Mouse (Mus musculus): ENCODE measurements at regions not wholly inside any gene's neighbourhood (a gene's known extent, or its start where the extent isn't known, plus 50 kb on each side); places are given as distances from the start of the nearest gene placed in this dataset.
A peak's percentile ranks its signal among the peaks of the same experiment; 100 is the strongest.

GRCm38 (mm10) chr11:57432299-57432698 is 86.1 kb downstream of the Fam114a2 start:
- DNase-seq: no peak

DNA sequence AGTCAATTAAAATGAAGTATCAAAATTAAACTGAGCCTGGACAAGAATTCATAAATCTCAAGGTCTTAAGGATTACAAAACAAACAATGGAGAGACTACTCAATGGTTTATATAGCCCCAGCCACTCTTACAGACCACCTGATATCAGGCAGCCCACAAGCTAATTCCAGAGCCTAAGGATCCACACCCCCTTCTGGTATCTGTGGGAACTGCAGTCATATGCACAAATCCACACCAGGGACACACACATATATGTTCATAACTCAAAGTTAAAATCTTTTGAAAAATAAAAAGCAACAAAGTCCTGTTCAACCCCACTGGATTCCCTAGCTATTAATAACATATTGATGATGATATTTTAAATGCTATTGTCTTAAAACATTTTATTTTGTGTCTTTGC is 86.5 kb downstream of the Fam114a2 start:
- no peak for DNase-seq

GRCm38 (mm10) chr11:57426046-57426805 is 92.2 kb downstream of the Fam114a2 start:
- DNase-seq: peak; percentile 58

DNA sequence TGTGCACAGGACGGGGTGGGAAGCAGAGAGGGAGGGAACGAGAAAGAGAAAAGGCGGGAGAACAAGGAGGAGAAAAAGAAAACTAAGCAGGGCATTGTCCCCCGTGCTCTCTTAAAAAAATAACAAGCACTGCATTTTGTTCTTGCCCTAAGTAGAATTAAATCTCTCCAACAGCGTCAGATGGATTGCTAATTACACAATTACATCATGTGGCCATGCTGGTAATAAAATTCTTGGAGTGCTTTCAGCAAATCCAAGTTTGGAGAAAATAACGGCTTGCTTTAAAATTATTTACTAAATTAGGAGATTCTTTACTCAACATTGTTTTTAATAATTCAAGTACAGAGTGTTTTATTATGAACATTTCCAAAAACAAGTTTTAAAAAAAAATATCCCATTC is 99.0 kb downstream of the Fam114a2 start:
- DNase-seq: no peak

- no peak for DNase-seq
Observed at GRCm38 (mm10) chr11:57416011-57416410, 102.4 kb downstream of the Fam114a2 start.

DNA sequence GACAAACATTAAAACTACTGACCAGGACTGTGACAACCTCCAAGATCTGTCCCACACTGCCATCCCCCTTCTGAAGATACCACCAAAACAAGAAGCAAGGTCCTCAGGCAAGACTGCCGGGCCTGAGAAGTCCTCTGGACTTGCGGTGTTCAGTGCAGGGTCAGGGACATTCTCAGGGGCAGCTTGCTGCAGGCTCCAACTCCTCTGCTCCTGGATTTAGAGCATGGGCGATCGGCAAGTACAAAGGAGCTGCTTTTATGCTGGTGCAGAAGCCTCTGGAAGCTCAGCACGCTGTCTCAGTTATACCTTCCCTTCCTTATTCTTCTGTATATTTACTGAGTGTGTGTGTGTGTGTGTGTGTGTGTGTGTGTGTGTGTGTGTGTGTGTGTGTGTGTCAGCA is 103.2 kb downstream of the Fam114a2 start:
- no peak for DNase-seq

DNA sequence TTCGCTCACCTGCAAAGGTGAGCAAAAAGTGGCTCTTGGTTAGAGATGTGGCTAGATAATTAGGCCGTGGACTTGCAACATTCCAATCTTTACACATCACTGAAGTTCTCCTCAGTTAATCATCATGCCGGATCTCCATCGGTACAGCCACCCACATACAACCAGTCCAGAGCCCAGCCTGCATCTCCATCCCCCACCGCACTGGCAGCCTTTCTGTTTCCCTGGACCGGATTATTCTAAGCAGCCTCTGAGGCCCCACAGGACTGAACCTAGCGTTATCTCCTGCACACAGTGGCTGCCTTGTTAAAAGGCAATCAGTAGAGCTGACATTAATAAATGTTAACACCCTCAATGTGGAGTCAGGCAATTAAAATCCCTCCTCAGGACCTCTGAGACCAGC is 103.7 kb downstream of the Fam114a2 start:
- no peak for DNase-seq

DNA sequence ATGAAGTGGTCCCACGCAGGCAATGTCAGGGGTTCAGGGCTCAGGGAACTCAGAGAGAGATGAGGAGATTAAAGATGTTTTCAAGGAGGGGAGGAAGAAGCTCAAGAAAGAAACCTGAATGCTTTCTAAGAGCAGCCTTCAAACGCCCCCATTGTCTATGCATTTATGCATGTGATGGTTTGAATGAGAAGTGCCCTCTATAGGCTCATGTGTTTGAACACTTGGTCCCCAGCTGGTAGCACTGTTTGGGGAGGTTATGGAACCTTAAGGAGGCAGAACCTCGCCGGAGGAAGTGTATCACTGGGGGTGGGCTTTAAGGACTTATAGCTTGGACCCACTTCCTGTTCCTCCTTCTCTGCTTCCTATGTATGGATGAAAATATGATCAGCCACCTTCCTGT is 105.1 kb downstream of the Fam114a2 start:
- no peak for DNase-seq

GRCm38 (mm10) chr11:57412766-57413165 is 105.7 kb downstream of the Fam114a2 start:
- no peak for DNase-seq

DNA sequence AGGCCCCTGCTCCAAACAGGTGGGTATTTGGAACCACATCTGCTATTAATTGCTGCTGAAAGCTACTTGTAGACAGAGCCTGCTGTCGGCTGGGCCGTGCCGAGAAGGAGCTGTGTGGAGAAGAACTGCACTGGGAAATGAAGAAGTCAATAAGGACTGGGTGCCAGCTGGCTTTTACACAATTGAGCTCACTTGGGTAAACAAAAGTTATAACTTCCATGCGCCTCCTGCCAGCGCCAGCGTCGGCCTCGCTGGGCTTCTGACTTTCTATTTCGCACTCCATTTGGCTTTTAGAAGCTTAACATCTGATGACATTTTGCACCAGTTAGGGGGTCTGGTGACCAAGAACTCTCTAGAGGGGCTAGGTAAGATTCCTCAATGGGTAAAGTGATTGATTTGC is 114.2 kb downstream of the Fam114a2 start:
- DNase-seq: peak; percentile 27

DNA sequence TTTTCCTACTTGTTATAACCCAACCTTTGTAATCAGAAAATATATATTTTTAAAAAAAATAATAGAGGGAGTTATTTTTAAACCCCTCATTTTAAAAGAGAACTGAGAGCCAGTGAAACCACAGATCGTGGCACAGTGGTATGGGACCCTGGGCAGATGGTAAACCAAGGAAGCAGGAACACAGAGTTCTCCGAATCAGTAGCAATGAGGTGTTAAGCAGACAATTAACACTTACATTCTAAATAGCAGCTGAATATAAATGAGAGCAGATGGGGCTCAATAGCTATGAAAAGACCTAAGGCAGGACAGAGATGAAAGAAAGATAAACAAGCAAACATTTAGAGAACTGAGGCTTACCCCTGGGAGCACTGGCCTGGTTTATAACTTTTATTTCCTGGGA is 116.8 kb downstream of the Fam114a2 start:
- no peak for DNase-seq

- DNase-seq: no peak
Observed at GRCm38 (mm10) chr11:57399366-57399765, 119.1 kb downstream of the Fam114a2 start.

- no peak for DNase-seq
Observed at GRCm38 (mm10) chr11:57396429-57396828, 122.0 kb downstream of the Fam114a2 start.

DNA sequence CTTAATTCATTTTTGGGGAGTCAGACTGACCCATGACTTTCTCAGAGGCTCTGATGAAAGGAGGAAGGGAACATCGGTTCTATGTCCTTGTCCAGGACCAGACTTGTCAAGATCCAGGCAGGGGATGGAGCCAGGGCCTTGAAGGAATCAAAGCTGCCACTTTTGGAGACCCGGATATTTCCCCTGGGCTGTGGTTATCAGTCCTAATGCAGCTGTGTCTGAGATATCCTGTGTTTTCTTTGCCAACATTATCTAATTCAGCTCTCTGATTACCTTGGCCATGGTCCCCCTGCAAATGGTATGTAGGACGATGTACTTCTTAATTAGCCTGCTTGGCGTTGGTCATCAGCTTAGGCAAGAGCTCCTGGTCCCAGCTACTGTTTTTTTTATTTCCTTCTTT is 127.6 kb downstream of the Fam114a2 start:
- DNase-seq: no peak

Measured in adrenal gland, postnatal 10 days (tissue).